Mouse (Mus musculus): ENCODE data around the gene Clmp.

DNA sequence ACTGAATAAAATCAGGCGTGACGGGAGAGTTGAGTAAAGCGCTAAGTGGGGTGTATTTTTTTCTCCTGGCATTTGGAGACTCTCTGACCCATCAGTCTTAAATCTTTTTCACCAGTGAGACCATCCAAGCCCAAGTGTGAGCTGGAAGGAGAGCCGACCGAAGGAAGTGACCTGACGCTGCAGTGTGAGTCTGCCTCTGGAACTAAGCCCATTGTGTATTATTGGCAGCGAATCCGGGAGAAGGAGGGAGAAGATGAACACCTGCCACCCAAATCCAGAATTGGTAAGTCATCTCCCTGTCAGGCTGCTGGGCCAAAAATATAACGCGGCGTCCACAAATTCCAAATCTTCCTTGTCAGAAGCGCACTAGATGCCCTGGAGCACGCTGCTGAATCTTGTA lies 86.5 kb downstream of the Clmp start:
- TF ChIP-seq CTCF (IDR thresholded peaks at IDR 0.05; ENCODE audit: borderline replicate concordance, extremely low read depth, insufficient read depth, insufficient read length), result no peak
- TF ChIP-seq POLR2A (IDR thresholded peaks at IDR 0.05; ENCODE audit: borderline replicate concordance, extremely low read depth, insufficient read depth, insufficient read length, poor library complexity, severe bottlenecking), result no peak

Data from brain, embryonic 14.5 days (tissue).